Mouse (Mus musculus) liver, adult 2 months (tissue): Measurements from ENCODE around the gene Il6st.

Source experiments
- CTCF ChIP-seq: fragments of 200-500 bp; IDR thresholded peaks from 2 replicates; pipeline ENCODE4 v1.5.1; 2011; ENCODE audit warnings: low read depth, low read length, control low read depth
- POLR2A ChIP-seq: fragments of 200-500 bp; IDR thresholded peaks from 2 replicates; pipeline ENCODE4 v1.6.1; 2011; ENCODE audit warnings: low read length, control low read depth; ENCODE audit not compliant: insufficient read depth; ENCODE audit errors: extremely low read depth

DNA sequence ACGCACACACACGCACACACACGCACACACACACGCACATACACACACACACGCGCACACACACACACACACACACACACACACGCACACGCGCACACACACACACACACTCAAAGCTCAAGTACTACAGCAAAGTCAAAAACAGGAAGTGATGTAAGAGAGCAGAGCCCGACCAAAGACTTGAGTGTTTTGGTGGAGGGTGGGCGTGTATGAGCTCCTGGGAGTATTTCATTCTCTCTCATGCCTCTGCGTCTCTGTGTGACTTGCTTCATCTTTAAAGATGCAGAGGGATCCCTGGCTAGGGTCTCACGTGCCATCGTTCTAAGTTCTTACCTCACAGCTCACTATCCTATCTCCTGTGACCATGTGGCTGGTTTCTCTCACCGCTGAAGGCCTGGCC, 36.3 kb upstream of the Il6st start:
- TF ChIP-seq CTCF (no peak), POLR2A (no peak)
